ENCODE assay signal across 18 mouse cellular contexts in the genomic region with DNA sequence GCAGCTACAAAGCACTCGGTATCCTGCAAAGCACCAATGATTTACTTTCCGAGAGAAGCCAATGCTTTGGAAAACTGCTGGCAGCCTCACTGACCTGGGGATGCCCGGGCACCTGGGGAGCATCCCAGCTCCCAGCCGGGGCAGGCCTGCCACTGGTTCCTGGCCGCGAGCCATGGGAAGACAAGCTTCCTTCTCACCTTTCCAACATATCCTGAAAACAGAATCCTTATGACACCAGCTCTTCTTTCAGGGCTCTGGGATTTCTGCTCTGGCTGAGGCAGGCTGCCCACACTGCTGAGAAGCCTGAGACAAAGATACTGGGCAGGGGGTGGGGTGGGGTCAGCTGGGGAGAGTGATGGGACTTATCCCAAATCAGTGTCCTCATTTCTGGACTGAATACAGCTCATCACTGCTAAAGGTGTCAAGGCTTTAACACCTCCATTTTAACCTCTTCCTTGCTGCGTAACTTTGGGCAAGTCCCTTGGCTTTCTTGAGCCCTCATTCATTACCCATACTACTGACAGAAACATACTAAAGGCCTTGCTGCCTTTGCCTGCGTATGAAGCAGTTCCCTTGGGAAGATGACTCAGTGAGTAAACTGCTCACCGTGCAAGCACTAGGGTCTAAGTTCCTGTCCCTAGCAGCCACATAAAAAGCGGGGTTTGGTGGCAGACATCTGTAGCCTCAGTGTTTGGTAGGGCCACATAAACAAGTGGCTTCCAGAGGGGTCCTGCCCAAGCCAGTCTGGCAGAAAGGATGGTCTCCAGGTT.
DNase-seq lines count a peak whose midpoint lies in the region; ATAC-seq and TF ChIP-seq lines count a peak whose summit lies in the region.
"Had no signal": no experiment of that assay in that cellular context is flagged by ENCODE, and none has a peak within 500 bp of the region (broad histone marks: within the 10 kb centered on the region; RNA-seq: fewer than 3 reads in every experiment).

No protein-coding gene starts in this region.

- ATAC-seq in embryonic facial prominence, embryonic 14.5 days (ENCODE audit: low read depth): no peak
- no peak for ATAC-seq in frontal cortex, adult (ENCODE audit: low TSS enrichment)
- ATAC-seq: forebrain, embryonic 13.5 days; forebrain, postnatal 0 days; intestine, embryonic 16.5 days had no signal

- no peak for TF ChIP-seq EP300 in CH12.LX (IDR thresholded peaks at IDR 0.05; ENCODE audit: low read length)

- WGBS in embryonic facial prominence, embryonic 14.5 days: 66% methylated on average over 10 of the region's 10 CpGs
- 84% methylated on average over 10 of the region's 10 CpGs for WGBS in embryonic facial prominence, embryonic 10.5 days

- no peaks in the 10 kb centered on the region for H3K9me3 ChIP-seq in embryonic facial prominence, embryonic 14.5 days (ENCODE audit: control insufficient read depth, low read length)
- H3K9me3 ChIP-seq in embryonic facial prominence, embryonic 10.5 days: no peaks in the 10 kb centered on the region
- no peaks in the 10 kb centered on the region for H3K9me3 ChIP-seq in CH12.LX (replicated peaks; ENCODE audit: low read length)
- H3K9me3 ChIP-seq: embryonic facial prominence, embryonic 13.5 days; forebrain, embryonic 13.5 days; heart, embryonic 12.5 days; hindbrain, embryonic 15.5 days had no signal

- dilution Hi-C loops in CH12.LX (cut with MboI; ENCODE audit: extremely low pct_ligation_motif_present, extremely low pct_unique_long_range_greater_than_20kb, low sequenced_read_pairs): no loop called here

- H3K4me3 ChIP-seq in embryonic facial prominence, embryonic 14.5 days (ENCODE audit: low read depth, low read length): no peak overlapping the region
- no peak overlapping the region for H3K4me3 ChIP-seq in embryonic facial prominence, embryonic 10.5 days
- H3K4me3 ChIP-seq in CH12.LX (replicated peaks in 1 of 3; ENCODE audit: low read depth in 2 of 3, low read length in 2 of 3, poor library complexity in 1 of 3): no peak overlapping the region
- H3K4me3 ChIP-seq: embryonic facial prominence, embryonic 13.5 days; forebrain, embryonic 13.5 days; heart, embryonic 12.5 days; hindbrain, embryonic 15.5 days had no signal

- peaks cover 16% of the 10 kb centered on the region for H3K4me1 ChIP-seq in embryonic facial prominence, embryonic 14.5 days (ENCODE audit: control insufficient read depth, insufficient read depth, low read length)
- H3K4me1 ChIP-seq in embryonic facial prominence, embryonic 10.5 days: peaks cover 20% of the 10 kb centered on the region
- peaks cover 6 to 17% of the 10 kb centered on the region in 2 experiments; a peak in 2 of 4 replicates for H3K4me1 ChIP-seq in CH12.LX (ENCODE audit: control insufficient read depth in 1 of 2, insufficient read depth in 2 of 2)
- H3K4me1 ChIP-seq: hindbrain, embryonic 15.5 days had no signal

- no peak overlapping the region for H3K4me2 ChIP-seq in embryonic facial prominence, embryonic 14.5 days (ENCODE audit: low read depth, low read length)
- no peak overlapping the region for H3K4me2 ChIP-seq in CH12.LX (ENCODE audit: insufficient read depth, low read depth, poor library complexity, severe bottlenecking)
- H3K4me2 ChIP-seq: forebrain, embryonic 13.5 days; heart, embryonic 12.5 days; hindbrain, embryonic 15.5 days had no signal

- H3K36me3 ChIP-seq in embryonic facial prominence, embryonic 14.5 days (ENCODE audit: control insufficient read depth, insufficient read depth, low read length): no peaks in the 10 kb centered on the region
- no peaks in the 10 kb centered on the region for H3K36me3 ChIP-seq in embryonic facial prominence, embryonic 10.5 days (replicated peaks)
- H3K36me3 ChIP-seq in CH12.LX (replicated peaks in 1 of 2; ENCODE audit: control insufficient read depth in 1 of 2, insufficient read depth in 1 of 2, low read length in 1 of 2): no peaks in the 10 kb centered on the region
- H3K36me3 ChIP-seq: embryonic facial prominence, embryonic 13.5 days; heart, embryonic 12.5 days; hindbrain, embryonic 15.5 days had no signal

- no peak for TF ChIP-seq RAD21 in CH12.LX (IDR thresholded peaks at IDR 0.05; ENCODE audit: low read depth, low read length)

- H3K27ac ChIP-seq in embryonic facial prominence, embryonic 14.5 days (replicated peaks; ENCODE audit: low read depth, low read length): 0 out of 2 replicates have a peak overlapping the region, but pooled peaks have one; percentile 28
- no peak overlapping the region for H3K27ac ChIP-seq in embryonic facial prominence, embryonic 10.5 days (replicated peaks)
- no peak overlapping the region for H3K27ac ChIP-seq in CH12.LX (ENCODE audit: insufficient read depth, low read depth)
- H3K27ac ChIP-seq: forebrain, embryonic 13.5 days; hindbrain, embryonic 15.5 days had no signal

- no peak for TF ChIP-seq POLR2A in CH12.LX (IDR thresholded peaks at IDR 0.05; ENCODE audit: low read depth, low read length)

- DNase-seq in embryonic facial prominence, embryonic 14.5 days (ENCODE audit: low spot score): no peak
- DNase-seq in embryonic facial prominence, embryonic 10.5 days (ENCODE audit: low spot score): no peak
- peak; percentile 60 for DNase-seq in CH12.LX (ENCODE audit: extremely low read depth)
- DNase-seq in gastrocnemius, adult 8-10 months (ENCODE audit: low spot score in 2 of 2): peak; percentile 30 to 61
- DNase-seq in skeletal muscle tissue, adult 2 months (ENCODE audit: low read depth, low spot score): peak; percentile 82
- DNase-seq in adrenal gland, postnatal 4 days (ENCODE audit: low spot score in 2 of 2): no peak
- DNase-seq: adrenal gland, postnatal 14 days; cerebellum, adult 11 months; cerebellum, adult 8-10 months; forebrain, postnatal 0 days; heart, postnatal 36 days; kidney, adult 8-10 months had no signal

- no peaks in the 10 kb centered on the region for H3K79me2 ChIP-seq in CH12.LX (replicated peaks; ENCODE audit: control insufficient read depth, extremely low read depth, insufficient read depth, poor library complexity, severe bottlenecking)

- in situ Hi-C loops in CH12.LX (cut with MboI; ENCODE audit: low pct_ligation_motif_present, low pct_unique_long_range_greater_than_20kb, low sequenced_read_pairs): no loop called here

- H3K27me3 ChIP-seq in embryonic facial prominence, embryonic 14.5 days (replicated peaks; ENCODE audit: control insufficient read depth, insufficient read depth, low read length): no peaks in the 10 kb centered on the region
- no peaks in the 10 kb centered on the region for H3K27me3 ChIP-seq in embryonic facial prominence, embryonic 10.5 days (replicated peaks; ENCODE audit: low read depth, poor library complexity, severe bottlenecking)
- no peaks in the 10 kb centered on the region for H3K27me3 ChIP-seq in CH12.LX (replicated peaks)
- H3K27me3 ChIP-seq: embryonic facial prominence, embryonic 13.5 days; forebrain, embryonic 13.5 days; heart, embryonic 12.5 days; hindbrain, embryonic 15.5 days had no signal

- no peak for TF ChIP-seq CTCF in CH12.LX (conservative IDR thresholded peaks at IDR 0.05 in 1 of 2, IDR thresholded peaks at IDR 0.05 in 1 of 2; ENCODE audit: low read depth in 2 of 2, low read length in 2 of 2)

- H3K9ac ChIP-seq in embryonic facial prominence, embryonic 14.5 days (ENCODE audit: low read depth, low read length): 0 out of 2 replicates have a peak overlapping the region, but pooled peaks have one; percentile 5
- no peak overlapping the region for H3K9ac ChIP-seq in CH12.LX (ENCODE audit: insufficient read depth, low read depth)
- H3K9ac ChIP-seq: embryonic facial prominence, embryonic 13.5 days; forebrain, embryonic 13.5 days; forebrain, postnatal 0 days; heart, embryonic 12.5 days; hindbrain, embryonic 15.5 days had no signal

TF ChIP-seq in CH12.LX, 34 proteins besides CTCF, POLR2A, EP300 and RAD21:
- TF ChIP-seq CHD2 (IDR thresholded peaks at IDR 0.05; ENCODE audit: low read length) (no peak), UBTF (IDR thresholded peaks at IDR 0.05; ENCODE audit: low read depth, low read length) (no peak), USF2 (conservative IDR thresholded peaks at IDR 0.05; ENCODE audit: low read depth, low read length) (no peak), KAT2A (IDR thresholded peaks at IDR 0.05; ENCODE audit: insufficient replicate concordance, low read length) (no peak), ZMIZ1 (IDR thresholded peaks at IDR 0.05; ENCODE audit: low read depth, low read length) (no peak), SMC3 (IDR thresholded peaks at IDR 0.05; ENCODE audit: low read depth, low read length) (no peak), MAFK (IDR thresholded peaks at IDR 0.05; ENCODE audit: insufficient replicate concordance, low read length) (no peak), USF1 (IDR thresholded peaks at IDR 0.05; ENCODE audit: low read depth, low read length) (no peak), ZKSCAN1 (IDR thresholded peaks at IDR 0.05; ENCODE audit: borderline replicate concordance, low read depth, low read length) (no peak), PAX5 (IDR thresholded peaks at IDR 0.05; ENCODE audit: low read length) (no peak), JUND (conservative IDR thresholded peaks at IDR 0.05; ENCODE audit: low read depth, low read length) (no peak), IRF4 (IDR thresholded peaks at IDR 0.05; ENCODE audit: low read depth, low read length) (no peak), MXI1 (IDR thresholded peaks at IDR 0.05; ENCODE audit: low read depth, low read length) (no peak), CHD1 (IDR thresholded peaks at IDR 0.05; ENCODE audit: low read depth, low read length) (no peak)

Comparison
In these comparisons a context has a peak if more than half of its experiments do, and no peak if none do; other contexts are left out.
1. DNase-seq: peak in CH12.LX (single experiment), gastrocnemius, adult 8-10 months (2 of 2) and skeletal muscle tissue, adult 2 months (single experiment); none in embryonic facial prominence, embryonic 14.5 days (single experiment), embryonic facial prominence, embryonic 10.5 days (single experiment) and adrenal gland, postnatal 4 days (0 of 2).